Mouse (Mus musculus) spleen, postnatal 36 days (tissue): ENCODE measurements around the gene Hmx1.

ENCODE experiments used
- DNase-seq, 2 experiments: peaks; one replicate each; pipeline ENCODE4 v3.0.0; 2022; ENCODE audit warnings: low spot score in 2 of 2, mixed read lengths in 1 of 2

The Hmx1 gene

GRCm38 (mm10) chr5:35388491-35389111 lies at the start of gene Hmx1:
TSS of gene Hmx1 (plus strand) at chr5:35389108.
- DNase-seq: no peak

- no peak for DNase-seq
Observed at GRCm38 (mm10) chr5:35345084-35345483, 43.8 kb upstream of the Hmx1 start.

DNA sequence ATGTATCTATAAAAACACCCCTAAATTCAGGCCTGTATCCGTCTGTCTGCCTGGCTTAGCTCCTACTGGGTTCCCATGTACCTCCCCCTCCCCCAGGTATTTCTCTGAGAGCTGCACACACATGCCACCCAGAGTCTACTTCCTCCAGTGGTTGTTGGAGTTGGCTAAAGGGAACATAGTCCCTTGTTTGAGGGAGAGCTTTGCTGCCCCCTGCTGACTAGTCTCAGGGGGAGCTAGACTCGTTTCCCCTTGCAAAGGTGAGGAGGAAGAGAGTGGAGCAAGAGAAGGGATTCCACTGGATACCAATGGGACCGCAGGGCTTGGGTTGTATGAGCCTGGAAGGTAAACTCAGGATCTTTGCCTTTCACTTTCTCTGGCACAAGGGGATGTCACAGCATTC lies 40.1 kb upstream of the Hmx1 start:
- DNase-seq: peak; percentile 33 to 34

- DNase-seq: no peak
Observed at GRCm38 (mm10) chr5:35357544-35358440, 31.1 kb upstream of the Hmx1 start.

GRCm38 (mm10) chr5:35361570-35362284 lies 27.2 kb upstream of the Hmx1 start:
- DNase-seq: peak; percentile 72 to 74

- DNase-seq: no peak
Observed at GRCm38 (mm10) chr5:35366241-35367032, 22.5 kb upstream of the Hmx1 start.

- no peak for DNase-seq
Observed at GRCm38 (mm10) chr5:35368916-35369315, 20.0 kb upstream of the Hmx1 start.

DNA sequence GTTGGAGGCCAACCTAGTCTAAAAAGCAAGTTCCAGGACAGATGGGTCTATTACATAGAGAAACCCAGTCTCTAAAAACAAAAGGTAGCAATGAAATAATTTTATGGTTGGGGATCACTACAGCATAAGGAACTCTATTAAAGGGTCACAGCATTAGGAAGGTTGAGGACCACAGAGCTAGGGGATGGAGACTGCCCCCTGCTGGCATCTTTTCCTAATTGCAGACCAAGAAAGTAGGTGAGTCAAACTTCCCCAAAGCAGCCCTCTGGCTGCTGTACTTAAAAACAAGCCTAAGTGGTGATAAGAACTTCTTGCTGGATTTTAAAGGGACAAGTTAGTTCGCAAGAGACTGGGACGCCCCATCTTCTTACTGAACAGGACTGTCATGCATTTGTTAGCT lies 9.8 kb upstream of the Hmx1 start:
- no peak for DNase-seq

DNA sequence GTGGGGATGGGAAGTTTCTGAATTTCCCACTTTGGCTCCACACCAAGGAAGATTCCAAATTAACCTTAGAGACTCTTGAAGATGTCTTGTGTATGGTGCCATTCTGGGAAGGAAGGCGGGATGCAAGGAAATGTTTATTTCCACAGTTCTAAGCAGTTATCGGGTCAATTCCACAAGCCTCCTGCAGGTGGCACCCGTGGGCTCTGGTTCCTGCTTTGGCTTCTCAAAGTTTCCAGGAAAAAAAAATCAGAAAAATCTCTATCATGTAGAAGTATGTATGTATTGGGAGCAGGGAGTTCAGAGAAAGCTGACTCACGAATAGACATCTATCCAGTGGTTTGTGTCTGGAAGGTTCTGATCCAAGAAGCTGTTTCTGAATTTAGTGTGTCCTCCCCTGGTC lies 9.1 kb upstream of the Hmx1 start:
- no peak for DNase-seq

- no peak for DNase-seq
Observed at GRCm38 (mm10) chr5:35387834-35388490, 946 bp upstream of the Hmx1 start.

GRCm38 (mm10) chr5:35389441-35389840 lies 533 bp downstream of the Hmx1 start:
- no peak for DNase-seq

- DNase-seq: no peak
Observed at GRCm38 (mm10) chr5:35389915-35390314, 1.0 kb downstream of the Hmx1 start.

GRCm38 (mm10) chr5:35390848-35391655 lies 2.1 kb downstream of the Hmx1 start:
- DNase-seq: no peak

DNA sequence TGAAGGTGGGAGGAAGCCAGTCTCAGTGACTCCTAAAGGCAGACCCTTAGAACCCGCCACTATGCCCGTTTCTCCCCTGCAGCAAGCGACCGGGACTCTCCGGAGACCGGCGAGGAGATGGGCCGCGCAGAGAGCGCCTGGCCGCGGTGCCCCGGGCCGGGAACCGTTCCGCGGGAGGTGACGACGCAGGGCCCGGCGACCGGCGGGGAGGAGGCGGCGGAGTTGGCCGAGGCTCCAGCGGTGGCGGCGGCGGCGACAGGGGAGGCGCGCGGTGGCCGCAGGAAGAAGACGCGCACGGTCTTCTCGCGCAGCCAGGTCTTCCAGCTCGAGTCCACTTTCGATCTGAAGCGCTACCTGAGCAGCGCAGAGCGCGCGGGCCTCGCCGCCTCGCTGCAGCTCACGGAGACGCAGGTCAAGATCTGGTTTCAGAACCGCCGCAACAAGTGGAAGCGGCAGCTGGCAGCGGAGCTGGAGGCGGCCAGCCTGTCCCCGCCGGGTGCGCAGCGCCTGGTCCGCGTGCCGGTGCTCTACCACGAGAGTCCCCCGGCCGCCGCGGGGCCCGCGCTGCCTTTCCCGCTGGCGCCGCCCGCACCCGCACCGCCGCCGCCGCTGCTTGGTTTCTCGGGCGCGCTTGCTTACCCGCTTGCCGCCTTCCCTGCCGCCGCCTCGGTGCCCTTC lies 2.9 kb downstream of the Hmx1 start:
- no peak for DNase-seq

DNA sequence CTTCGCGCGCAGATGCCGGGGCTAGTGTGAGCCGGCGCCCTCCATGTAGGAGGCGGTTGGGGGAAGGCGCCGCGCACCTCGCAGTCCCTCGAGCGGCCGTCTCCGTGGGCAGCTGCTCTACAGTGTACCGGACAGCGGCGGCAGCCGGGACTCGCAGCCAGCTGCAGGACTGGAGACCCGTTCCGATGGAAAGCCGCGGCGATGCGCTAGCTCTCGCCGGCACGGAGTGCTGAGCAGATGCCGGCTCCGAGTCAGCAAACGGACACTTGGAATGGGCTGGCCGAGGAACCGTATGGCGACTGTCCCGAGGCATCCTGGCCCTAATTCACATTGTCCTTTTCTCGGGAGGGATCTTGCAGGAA lies 3.4 kb downstream of the Hmx1 start:
- no peak for DNase-seq

DNA sequence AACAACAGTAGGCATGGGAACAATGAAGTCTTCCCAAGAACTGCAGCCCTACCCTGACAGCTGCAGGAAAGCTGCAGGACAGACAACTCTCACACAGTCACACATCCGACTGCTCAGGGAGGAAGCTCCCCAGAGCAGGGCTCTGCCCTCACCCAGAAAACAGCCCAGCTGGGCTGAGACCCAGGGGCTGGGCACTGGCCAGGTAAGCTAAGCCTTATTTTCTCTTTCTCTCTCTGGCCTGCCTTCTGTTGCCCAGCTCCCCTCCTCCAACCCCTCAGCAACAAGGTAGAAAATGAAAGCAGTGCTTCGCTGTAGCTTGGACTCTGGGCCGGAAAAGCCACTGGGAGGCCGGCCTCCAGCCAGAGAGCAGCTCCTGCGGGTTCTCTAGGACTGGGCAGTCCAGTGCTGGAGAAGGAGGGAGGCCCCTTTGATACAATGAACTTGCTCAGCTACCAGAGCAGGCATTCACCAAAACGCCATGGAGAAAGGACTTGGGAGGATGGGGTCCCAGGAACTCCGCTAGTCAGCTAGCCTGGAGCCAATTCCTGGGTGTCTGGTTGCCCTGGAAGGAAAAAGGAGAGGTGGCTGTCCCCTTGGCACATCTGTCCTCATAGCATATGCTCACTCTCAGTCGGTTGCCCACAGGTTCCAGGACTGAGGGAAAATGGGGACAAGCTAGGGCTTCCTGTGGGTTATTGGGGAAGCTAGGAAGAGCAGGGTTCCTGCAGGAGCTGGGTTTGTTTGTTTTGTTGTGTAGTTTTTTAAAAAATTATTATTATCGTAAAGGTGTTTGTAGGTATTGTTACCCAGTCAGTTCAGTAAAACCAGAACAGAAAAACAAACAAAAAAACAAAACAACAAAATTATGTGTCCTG lies 6.9 kb downstream of the Hmx1 start:
- no peak for DNase-seq

DNA sequence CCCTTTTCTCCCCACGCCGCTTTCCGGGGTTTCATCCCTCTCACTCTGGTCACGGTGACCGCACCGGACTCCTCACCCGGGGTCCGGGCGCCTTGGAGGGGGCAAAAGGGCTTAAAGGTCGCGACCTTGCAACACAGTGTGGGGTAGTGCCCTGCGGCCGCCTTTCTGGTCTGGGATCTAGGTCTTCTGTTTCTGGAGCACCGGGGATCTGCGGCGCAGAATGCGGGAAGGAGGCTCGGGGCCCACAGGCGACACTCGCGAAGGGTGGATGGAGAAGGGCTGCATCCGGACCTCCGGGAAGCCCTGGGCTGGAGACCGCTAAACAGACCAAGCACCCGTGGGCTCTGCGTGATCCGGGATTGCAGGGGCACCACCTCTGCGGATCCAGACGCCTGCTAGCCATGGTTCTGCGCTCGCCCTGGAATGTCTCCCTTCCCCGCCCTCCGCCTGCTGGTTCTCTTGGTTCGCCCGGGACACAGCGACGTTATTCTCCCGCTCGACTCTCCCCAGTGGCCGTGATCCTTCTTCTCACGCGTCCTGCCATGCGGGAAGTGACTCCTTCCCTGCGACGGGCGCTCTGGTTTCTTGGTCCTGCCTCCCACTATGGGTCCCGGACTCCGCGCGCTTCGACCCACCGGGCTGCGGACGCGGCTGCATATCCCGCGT lies 8.2 kb downstream of the Hmx1 start:
- no peak for DNase-seq

DNA sequence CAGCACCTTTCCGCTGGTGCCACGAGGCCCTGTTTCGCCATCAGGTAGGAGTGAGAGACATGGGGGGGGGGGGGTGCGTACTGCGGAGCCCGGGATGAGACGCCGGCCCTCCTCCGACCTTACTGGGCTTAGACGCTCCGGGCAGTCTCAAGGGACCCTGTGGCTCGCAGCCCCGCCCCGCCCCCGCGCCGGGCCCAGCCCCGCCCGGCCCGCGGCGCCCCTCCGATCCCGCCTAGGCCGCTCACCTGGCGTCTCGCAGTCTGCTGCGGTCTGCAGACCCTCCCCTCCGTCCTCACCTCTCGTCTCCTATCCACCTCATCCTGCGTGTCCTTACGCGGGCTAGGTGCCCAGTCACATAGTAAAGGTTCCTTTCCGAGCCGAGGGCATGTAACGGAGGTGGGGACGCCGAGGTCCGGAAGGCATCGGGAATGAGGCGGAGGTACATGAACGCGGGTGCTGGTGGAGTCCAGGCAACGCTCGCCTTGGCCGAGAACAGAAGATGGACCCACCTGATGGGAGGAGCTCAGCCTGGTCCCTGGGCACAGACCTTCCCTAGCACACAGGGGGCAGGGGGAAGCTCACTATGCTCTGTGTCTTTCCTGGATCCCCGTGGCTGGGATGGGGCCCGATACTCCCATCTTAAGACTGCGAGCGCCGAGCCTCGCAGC lies 8.9 kb downstream of the Hmx1 start:
- DNase-seq: no peak
